Mouse (Mus musculus): Measurements from ENCODE around the gene Smarcb1.

GRCm38 (mm10) chr10:75935680-75936541, 14.5 kb upstream of the Smarcb1 start, which contains the start of gene Mmp11:
- TF ChIP-seq CTCF (IDR thresholded peaks at IDR 0.05; ENCODE audit: extremely low read depth, insufficient read length, insufficient replicate concordance, low read depth, low read length) (no peak), POLR2A (IDR thresholded peaks at IDR 0.05; ENCODE audit: low read depth, low read length) (peak; percentile 93)

Measured in small intestine, adult 2 months (tissue).